Mouse (Mus musculus) cerebellum, adult 2 months (tissue): ENCODE measurements around the gene Ptpn9.
A peak's percentile ranks its signal among the peaks of the same experiment; 100 is the strongest.

Experiments
- CTCF ChIP-seq: fragments of 200-500 bp; IDR thresholded peaks from 2 replicates; pipeline ENCODE4 v1.5.1; 2011; ENCODE audit warnings: low read depth, mild to moderate bottlenecking, control low read depth, low read length, moderate library complexity, borderline replicate concordance; ENCODE audit not compliant: insufficient read depth
- POLR2A ChIP-seq: fragments of 200-500 bp; IDR thresholded peaks from 2 replicates; pipeline ENCODE4 v1.6.1; 2011; ENCODE audit warnings: low read length, control low read depth, borderline replicate concordance; ENCODE audit not compliant: insufficient read depth

DNA sequence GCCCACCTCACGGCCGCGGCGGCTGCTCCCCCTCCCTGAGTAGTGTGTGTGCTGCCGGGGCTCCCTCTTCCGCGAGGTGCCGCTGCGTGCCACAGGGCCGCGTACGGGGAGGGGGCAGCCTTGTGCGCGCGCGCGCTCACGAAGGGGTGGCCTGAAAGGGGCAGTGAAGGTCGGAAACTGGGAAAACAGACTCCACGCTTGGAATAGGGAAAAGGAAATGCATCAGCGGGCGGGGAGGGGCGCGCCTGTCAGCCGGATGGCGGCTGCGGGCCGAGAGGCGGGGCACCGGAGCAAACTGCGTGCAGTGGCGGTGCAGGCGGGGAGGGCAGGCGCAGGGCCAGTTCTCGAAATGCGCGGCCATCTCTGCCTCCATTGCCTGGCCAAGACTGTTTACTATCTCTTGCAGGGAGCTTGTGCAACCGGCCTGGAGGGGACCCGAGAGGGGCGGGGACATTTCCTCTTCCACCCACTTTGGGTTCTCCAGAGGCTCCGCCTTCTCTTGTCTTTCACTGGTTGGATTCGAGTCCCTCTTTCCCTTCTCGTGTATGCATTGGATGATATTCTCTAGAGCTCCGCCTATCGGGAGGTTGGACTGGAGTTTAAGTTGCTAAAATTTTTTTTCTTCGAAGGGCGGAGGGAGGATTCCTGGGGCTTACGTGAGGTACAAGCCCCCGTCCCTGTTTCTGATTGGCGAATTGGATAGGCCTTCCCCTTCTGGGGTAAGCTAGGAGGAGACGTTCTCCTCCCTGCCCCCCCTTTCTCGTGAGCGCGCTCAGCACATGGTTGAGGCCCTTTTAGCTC, 78.5 kb downstream of the Ptpn9 start:
- 0 out of 2 replicates have a peak, but pooled peaks have one; percentile 27 for TF ChIP-seq POLR2A
- TF ChIP-seq CTCF, result peak; percentile 5; the same call in 1 of the 2 replicates
